Mouse (Mus musculus) cerebellum, postnatal 4 days (tissue): Measurements from ENCODE around the gene Gys2.

Source experiments
- DNase-seq, 2 experiments: peaks; one replicate each; pipeline ENCODE4 v3.0.0; 2022; ENCODE audit warnings: low spot score in 2 of 2, mixed read lengths in 1 of 2

Gene Gys2

DNA sequence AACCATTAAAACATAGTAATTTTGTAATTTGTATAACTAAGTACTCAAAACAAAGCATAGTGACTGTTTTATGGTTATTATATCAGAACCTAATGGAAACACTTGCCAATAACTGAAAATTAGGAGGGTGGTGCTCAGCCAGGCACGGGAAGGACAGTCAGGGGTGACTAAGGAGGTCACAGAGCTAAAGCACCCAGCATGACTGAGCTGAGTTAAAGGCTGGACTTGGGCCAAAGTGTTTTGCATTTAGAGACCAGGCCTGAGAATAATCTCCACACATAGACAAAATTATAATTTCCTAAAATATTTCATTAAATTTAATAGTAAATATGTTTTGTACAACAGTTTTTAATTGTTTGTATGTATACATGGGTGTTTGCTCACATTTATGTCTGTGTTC lies 95.8 kb downstream of the Gys2 start:
- DNase-seq, result no peak
